Mouse (Mus musculus): ENCODE data around the gene Lamb3. TPM values are rescaled to one million over a fixed set of nuclear protein-coding genes. Genes with fewer than 3 reads are reported as not detected.

Gene Lamb3
- total and polyA plus RNA-seq, 3 experiments = 0.03 to 0.30 (median 0.22) TPM

- H3K4me1 ChIP-seq (ENCODE audit: insufficient read depth, low read depth, low read length) = no peaks in the 10 kb centered on the region
- TF ChIP-seq POLR2AphosphoS5 (IDR thresholded peaks at IDR 0.05; ENCODE audit: insufficient replicate concordance, low read depth, low read length) = no peak
- no peak for TF ChIP-seq CTCF (IDR thresholded peaks at IDR 0.05; ENCODE audit: low read depth, low read length)
- no peak for TF ChIP-seq GATA1 (IDR thresholded peaks at IDR 0.05; ENCODE audit: borderline replicate concordance, low read length)
- no peak for TF ChIP-seq TAL1 (conservative IDR thresholded peaks at IDR 0.05; ENCODE audit: low read depth, low read length)
- TF ChIP-seq GATA2 (IDR thresholded peaks at IDR 0.05; ENCODE audit: borderline replicate concordance, low read depth, low read length) = no peak
- DNase-seq (ENCODE audit: low spot score) (no peak), ATAC-seq (ENCODE audit: extremely low read depth, insufficient number of reproducible peaks, low FRiP score, poor library complexity, severe bottlenecking) (no peak)
- no peaks in the 10 kb centered on the region for H3K27me3 ChIP-seq (ENCODE audit: insufficient read depth, low read length)
- no peaks in the 10 kb centered on the region for H3K36me3 ChIP-seq (replicated peaks)
- no peaks in the 10 kb centered on the region for H3K9me3 ChIP-seq (replicated peaks)
- no peak overlapping the region for H3K4me3 ChIP-seq (ENCODE audit: low read depth, low read length)
These were observed 108.3 kb downstream of the Lamb3 start for GRCm38 (mm10) chr1:193315705-193316357.

DNA sequence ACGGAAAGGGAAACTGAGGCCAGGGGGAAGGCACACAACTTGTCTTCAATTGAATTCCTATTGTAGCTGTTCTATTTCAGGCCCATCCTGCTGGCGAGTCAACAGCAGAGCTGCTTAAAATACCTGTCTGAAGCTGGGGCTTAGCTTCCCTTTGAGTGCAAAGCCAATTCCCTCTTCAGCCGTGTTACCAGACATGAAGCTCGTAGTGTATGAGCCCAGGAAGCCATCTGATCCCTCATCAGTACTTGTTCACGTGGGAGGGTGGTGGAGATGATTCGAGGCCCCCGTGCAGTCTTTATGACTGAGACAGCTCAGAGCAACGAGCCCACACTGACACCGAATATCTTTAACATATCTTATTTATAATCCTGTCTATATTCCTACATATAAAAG lies 108.9 kb downstream of the Lamb3 start:
- H3K36me3 ChIP-seq (replicated peaks) = no peaks in the 10 kb centered on the region
- no peaks in the 10 kb centered on the region for H3K4me1 ChIP-seq (ENCODE audit: insufficient read depth, low read depth, low read length)
- no peak overlapping the region for H3K4me3 ChIP-seq (ENCODE audit: low read depth, low read length)
- ATAC-seq (ENCODE audit: extremely low read depth, insufficient number of reproducible peaks, low FRiP score, poor library complexity, severe bottlenecking) (no peak), DNase-seq (ENCODE audit: low spot score) (no peak)
- H3K27me3 ChIP-seq (ENCODE audit: insufficient read depth, low read length) = no peaks in the 10 kb centered on the region
- H3K9me3 ChIP-seq (replicated peaks) = no peaks in the 10 kb centered on the region
- TF ChIP-seq POLR2AphosphoS5 (IDR thresholded peaks at IDR 0.05; ENCODE audit: insufficient replicate concordance, low read depth, low read length) = no peak
- TF ChIP-seq TAL1 (conservative IDR thresholded peaks at IDR 0.05; ENCODE audit: low read depth, low read length) = no peak
- TF ChIP-seq CTCF (IDR thresholded peaks at IDR 0.05; ENCODE audit: low read depth, low read length) = no peak
- no peak for TF ChIP-seq GATA1 (IDR thresholded peaks at IDR 0.05; ENCODE audit: borderline replicate concordance, low read length)
- no peak for TF ChIP-seq GATA2 (IDR thresholded peaks at IDR 0.05; ENCODE audit: borderline replicate concordance, low read depth, low read length)

- DNase-seq (ENCODE audit: low spot score) (no peak), ATAC-seq (ENCODE audit: extremely low read depth, insufficient number of reproducible peaks, low FRiP score, poor library complexity, severe bottlenecking) (no peak)
- no peaks in the 10 kb centered on the region for H3K4me1 ChIP-seq (ENCODE audit: insufficient read depth, low read depth, low read length)
These were observed 109.7 kb downstream of the Lamb3 start for GRCm38 (mm10) chr1:193317159-193317559.

GRCm38 (mm10) chr1:193319721-193320120 lies 112.2 kb downstream of the Lamb3 start:
- H3K4me3 ChIP-seq (ENCODE audit: low read depth, low read length) = no peak overlapping the region
- no peak for TF ChIP-seq POLR2AphosphoS5 (IDR thresholded peaks at IDR 0.05; ENCODE audit: insufficient replicate concordance, low read depth, low read length)
- TF ChIP-seq GATA2 (IDR thresholded peaks at IDR 0.05; ENCODE audit: borderline replicate concordance, low read depth, low read length) = no peak
- no peaks in the 10 kb centered on the region for H3K27me3 ChIP-seq (ENCODE audit: insufficient read depth, low read length)
- H3K9me3 ChIP-seq (replicated peaks) = no peaks in the 10 kb centered on the region
- no peaks in the 10 kb centered on the region for H3K36me3 ChIP-seq (replicated peaks)
- no peaks in the 10 kb centered on the region for H3K4me1 ChIP-seq (ENCODE audit: insufficient read depth, low read depth, low read length)
- DNase-seq (ENCODE audit: low spot score) (no peak), ATAC-seq (ENCODE audit: extremely low read depth, insufficient number of reproducible peaks, low FRiP score, poor library complexity, severe bottlenecking) (no peak)

More at GRCm38 (mm10) chr1:193317159-193317559, 109.7 kb downstream of the Lamb3 start:
- no peak for TF ChIP-seq GATA2 (IDR thresholded peaks at IDR 0.05; ENCODE audit: borderline replicate concordance, low read depth, low read length)
- no peak for TF ChIP-seq CTCF (IDR thresholded peaks at IDR 0.05; ENCODE audit: low read depth, low read length)
- no peak for TF ChIP-seq GATA1 (IDR thresholded peaks at IDR 0.05; ENCODE audit: borderline replicate concordance, low read length)
- TF ChIP-seq POLR2AphosphoS5 (IDR thresholded peaks at IDR 0.05; ENCODE audit: insufficient replicate concordance, low read depth, low read length) = no peak
- TF ChIP-seq TAL1 (conservative IDR thresholded peaks at IDR 0.05; ENCODE audit: low read depth, low read length) = no peak
- Histone ChIP-seq H3K9me3 (replicated peaks) (no peaks in the 10 kb centered on the region), H3K36me3 (replicated peaks) (no peaks in the 10 kb centered on the region), H3K4me3 (ENCODE audit: low read depth, low read length) (no peak overlapping the region), H3K27me3 (ENCODE audit: insufficient read depth, low read length) (no peaks in the 10 kb centered on the region)

DNA sequence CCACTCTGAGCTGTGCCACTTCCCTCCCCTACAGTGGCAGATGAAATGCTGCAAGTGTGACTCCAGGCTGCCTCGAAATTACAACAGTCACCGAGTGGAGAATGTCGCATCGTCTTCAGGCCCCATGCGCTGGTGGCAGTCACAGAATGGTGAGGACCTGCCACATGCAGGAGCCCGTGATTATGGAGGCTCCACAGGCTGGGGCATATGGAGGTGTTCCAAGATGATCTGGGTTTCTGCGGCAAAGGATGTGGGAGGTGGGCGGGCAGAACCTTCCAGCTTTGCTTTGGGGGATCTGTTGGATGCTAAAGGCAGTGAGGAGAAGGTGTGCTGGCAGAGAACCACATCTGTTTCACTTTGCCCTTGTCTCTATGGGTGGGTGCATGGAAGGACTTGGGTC lies 112.9 kb downstream of the Lamb3 start:
- no peak for ATAC-seq (ENCODE audit: extremely low read depth, insufficient number of reproducible peaks, low FRiP score, poor library complexity, severe bottlenecking)
- Histone ChIP-seq H3K9me3 (replicated peaks) (no peaks in the 10 kb centered on the region), H3K4me1 (ENCODE audit: insufficient read depth, low read depth, low read length) (no peaks in the 10 kb centered on the region), H3K36me3 (replicated peaks) (no peaks in the 10 kb centered on the region), H3K27me3 (ENCODE audit: insufficient read depth, low read length) (no peaks in the 10 kb centered on the region), H3K4me3 (ENCODE audit: low read depth, low read length) (no peak overlapping the region)
- TF ChIP-seq POLR2AphosphoS5 (IDR thresholded peaks at IDR 0.05; ENCODE audit: insufficient replicate concordance, low read depth, low read length) (no peak), GATA2 (IDR thresholded peaks at IDR 0.05; ENCODE audit: borderline replicate concordance, low read depth, low read length) (no peak), TAL1 (conservative IDR thresholded peaks at IDR 0.05; ENCODE audit: low read depth, low read length) (no peak), CTCF (IDR thresholded peaks at IDR 0.05; ENCODE audit: low read depth, low read length) (no peak)
- no peak for DNase-seq (ENCODE audit: low spot score)

GRCm38 (mm10) chr1:193323686-193324085 lies 116.2 kb downstream of the Lamb3 start:
- Histone ChIP-seq H3K9me3 (replicated peaks) (no peaks in the 10 kb centered on the region), H3K4me3 (ENCODE audit: low read depth, low read length) (no peak overlapping the region), H3K27me3 (ENCODE audit: insufficient read depth, low read length) (no peaks in the 10 kb centered on the region), H3K4me1 (ENCODE audit: insufficient read depth, low read depth, low read length) (no peaks in the 10 kb centered on the region), H3K36me3 (replicated peaks) (no peaks in the 10 kb centered on the region)
- ATAC-seq (ENCODE audit: extremely low read depth, insufficient number of reproducible peaks, low FRiP score, poor library complexity, severe bottlenecking) (no peak), DNase-seq (ENCODE audit: low spot score) (no peak)
- TF ChIP-seq GATA1 (IDR thresholded peaks at IDR 0.05; ENCODE audit: borderline replicate concordance, low read length) (no peak), POLR2AphosphoS5 (IDR thresholded peaks at IDR 0.05; ENCODE audit: insufficient replicate concordance, low read depth, low read length) (no peak), CTCF (IDR thresholded peaks at IDR 0.05; ENCODE audit: low read depth, low read length) (no peak), GATA2 (IDR thresholded peaks at IDR 0.05; ENCODE audit: borderline replicate concordance, low read depth, low read length) (no peak), TAL1 (conservative IDR thresholded peaks at IDR 0.05; ENCODE audit: low read depth, low read length) (no peak)

All from G1E (cell line).